Mouse (Mus musculus) retina, embryonic 14.5 days (tissue): ENCODE data around the gene Lrrc3c.

Experiments used
- DNase-seq: peaks from one replicate; pipeline ENCODE4 v3.0.0-alpha.2; 2015; ENCODE audit warnings: low spot score

Gene Lrrc3c

DNA sequence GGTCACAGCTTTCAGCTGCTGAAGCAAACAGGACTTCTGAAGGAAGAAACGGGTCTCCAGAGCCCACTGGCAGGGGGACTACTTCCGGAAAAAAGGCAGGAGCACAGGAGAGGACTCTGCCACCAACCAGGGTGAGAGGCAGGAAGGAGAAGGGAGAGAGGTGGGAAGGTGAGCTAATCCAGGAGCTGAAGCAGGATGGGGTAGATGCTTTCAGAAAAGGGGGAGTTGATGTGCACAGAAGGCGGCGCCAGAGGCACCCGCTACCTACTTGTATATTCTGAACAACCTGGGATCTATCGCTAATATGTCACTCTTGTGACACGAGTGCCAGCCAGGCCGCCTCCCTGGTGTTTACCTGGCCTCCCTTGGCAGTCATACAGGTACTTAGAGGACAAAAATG is at the start of gene Lrrc3c:
Gene Lrrc3c (plus strand): TSS at position 301 of the 400 bp plus-strand sequence.
- DNase-seq, result no peak

DNA sequence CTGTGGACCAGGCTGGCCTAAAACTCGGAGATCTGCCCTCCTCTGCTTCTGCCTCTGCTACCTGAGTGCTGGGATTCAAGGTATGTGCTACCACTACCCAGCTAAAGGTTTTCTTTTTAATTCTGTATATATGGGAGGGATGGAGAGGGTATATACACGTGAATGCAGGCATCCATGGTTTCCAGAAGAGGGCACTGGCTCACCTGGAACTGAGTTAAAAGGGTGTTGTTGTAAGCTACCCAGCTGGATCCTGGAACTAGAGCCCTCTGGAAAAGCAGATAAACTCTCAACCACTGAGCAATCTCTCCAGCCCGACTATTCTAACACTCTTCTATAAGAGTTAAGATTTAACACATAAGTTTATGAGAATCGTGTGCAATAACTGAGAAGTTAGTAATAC is 48.7 kb upstream of the Lrrc3c start:
- no peak for DNase-seq

GRCm38 (mm10) chr11:98550311-98550974 is 47.6 kb upstream of the Lrrc3c start:
- DNase-seq, result no peak

GRCm38 (mm10) chr11:98550975-98551828 is 46.9 kb upstream of the Lrrc3c start, which contains the start of gene Zpbp2:
Gene Zpbp2, plus strand, starts transcription at chr11:98551097.
- DNase-seq, result peak; percentile 96

DNA sequence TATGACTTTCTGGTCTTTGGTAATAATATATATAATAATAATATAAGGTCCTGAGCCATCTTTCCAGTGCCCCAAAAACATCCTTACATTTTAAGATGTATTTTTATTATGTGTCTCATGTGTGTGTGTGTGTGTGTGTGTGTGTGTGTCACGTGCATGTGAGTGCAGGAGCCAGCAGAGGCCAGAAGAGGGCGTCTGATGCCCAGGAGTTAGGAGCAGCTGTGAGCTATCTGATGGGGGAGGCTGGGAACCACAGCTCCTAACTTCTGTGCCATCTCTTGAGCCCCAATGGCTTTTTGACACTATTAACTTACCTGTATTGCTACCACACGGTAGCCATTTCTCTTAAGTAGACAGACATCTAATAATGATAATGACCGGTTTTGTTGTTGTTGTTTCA is 44.1 kb upstream of the Lrrc3c start:
- no peak for DNase-seq

DNA sequence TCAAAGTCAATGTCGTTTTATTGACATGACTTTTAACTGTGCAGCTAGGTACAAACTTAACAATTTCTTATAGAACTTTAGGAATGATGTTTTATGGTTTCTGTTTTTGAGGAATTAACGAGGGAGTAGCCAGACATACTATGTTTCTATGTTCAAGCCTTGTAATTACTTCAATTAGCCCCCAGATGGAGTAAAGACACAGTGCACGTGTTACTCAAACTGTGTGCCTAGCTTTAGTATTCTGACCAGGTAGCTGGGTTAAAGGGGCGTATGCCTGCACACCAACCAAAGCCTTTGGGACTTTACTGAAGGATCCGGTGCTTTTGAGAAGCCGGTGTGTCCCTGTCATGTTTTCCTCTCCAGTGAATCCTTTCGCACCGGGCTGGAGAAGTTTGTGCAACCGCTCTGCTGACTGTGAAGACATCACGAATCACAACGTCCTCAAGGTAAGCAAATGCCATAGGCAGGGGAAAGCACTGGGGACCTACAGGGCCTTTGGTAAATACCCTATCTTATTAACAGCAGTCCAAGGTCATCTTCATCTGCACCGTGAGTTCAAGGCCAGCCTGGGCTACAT is 42.9 kb upstream of the Lrrc3c start:
- DNase-seq, result no peak

DNA sequence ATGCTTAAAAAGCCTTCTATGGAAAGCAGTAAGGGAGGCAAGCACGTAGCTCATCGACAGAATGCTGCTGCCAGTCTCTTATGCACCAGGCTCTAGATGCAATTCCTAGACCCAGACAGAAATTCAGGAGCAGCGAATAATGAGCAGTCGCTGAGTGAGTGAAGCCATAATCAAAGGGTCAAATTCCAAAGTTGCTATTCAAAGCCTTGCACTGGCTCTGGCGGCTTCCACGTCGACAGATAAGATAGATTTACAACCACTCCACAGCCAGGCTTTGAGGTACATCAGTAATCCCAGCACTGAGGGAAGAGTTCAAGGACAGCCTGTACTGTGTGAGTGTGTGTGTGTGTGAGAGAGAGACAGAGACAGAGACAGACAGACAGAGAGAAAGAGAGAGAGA is 37.1 kb upstream of the Lrrc3c start:
- DNase-seq, result no peak

GRCm38 (mm10) chr11:98563025-98563424 is 35.1 kb upstream of the Lrrc3c start:
- DNase-seq, result no peak

- DNase-seq, result no peak
These were observed 34.1 kb upstream of the Lrrc3c start for GRCm38 (mm10) chr11:98563921-98564414.

DNA sequence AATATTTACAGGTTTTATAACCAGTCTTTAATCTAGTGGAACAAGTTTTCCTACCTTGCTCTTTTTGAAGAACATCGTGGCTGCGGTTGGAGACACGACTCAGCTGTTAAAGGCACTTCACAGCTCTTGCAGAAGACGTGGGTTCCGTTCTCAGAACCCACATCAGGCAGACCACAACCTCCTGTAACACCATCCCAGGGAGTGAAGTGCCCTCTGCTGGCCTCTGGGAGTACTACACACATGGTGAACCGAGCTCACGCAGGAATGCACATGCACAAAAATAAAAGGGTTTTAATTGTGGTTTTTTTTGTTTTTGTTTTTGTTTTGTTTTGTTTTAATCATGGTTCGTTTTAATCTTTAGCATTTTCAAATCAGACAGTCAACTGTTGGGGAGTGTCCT is 29.8 kb upstream of the Lrrc3c start:
- DNase-seq, result no peak

DNA sequence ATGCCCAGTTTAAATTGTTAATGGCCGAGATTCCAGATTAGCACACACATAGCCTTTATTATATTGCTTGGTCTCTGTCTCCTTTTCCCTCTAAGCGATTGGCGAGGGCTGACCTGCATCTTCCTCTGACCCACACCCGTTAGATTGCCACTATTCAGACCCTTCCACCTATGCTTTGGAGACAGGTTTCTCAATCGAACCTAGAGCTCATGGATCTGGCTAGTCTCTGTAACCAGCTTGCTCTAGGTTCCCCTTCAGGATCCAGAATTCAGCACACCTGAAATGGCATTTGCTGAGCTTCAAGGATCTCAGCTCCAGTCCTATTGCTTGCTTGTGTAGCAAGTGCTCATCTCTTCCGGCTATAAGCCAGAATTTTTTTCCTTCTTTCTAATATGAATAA is 28.6 kb upstream of the Lrrc3c start:
- no peak for DNase-seq

DNA sequence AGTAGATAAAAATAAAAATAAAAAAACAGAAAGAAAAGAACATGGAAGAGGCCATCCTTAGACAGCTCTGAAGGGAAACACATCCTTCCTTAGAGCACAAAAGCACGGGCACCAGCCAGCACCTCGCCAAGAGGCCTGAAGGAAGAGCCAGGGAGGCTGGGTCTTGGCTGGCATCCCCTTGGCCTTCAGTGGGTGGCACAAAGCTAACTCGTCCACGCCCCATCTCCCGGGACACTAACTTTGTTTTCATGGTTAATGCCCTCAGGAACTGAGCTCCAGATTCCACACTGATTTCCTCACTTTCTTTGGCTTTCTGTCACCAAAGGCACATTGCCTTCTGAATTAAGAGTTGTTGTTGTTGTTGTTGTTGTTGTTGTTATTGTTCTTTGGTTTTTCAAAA is 20.3 kb upstream of the Lrrc3c start:
- DNase-seq, result no peak

- no peak for DNase-seq
These were observed 17.6 kb upstream of the Lrrc3c start for GRCm38 (mm10) chr11:98580301-98581121.

GRCm38 (mm10) chr11:98581286-98582029 is 16.6 kb upstream of the Lrrc3c start:
- no peak for DNase-seq

DNA sequence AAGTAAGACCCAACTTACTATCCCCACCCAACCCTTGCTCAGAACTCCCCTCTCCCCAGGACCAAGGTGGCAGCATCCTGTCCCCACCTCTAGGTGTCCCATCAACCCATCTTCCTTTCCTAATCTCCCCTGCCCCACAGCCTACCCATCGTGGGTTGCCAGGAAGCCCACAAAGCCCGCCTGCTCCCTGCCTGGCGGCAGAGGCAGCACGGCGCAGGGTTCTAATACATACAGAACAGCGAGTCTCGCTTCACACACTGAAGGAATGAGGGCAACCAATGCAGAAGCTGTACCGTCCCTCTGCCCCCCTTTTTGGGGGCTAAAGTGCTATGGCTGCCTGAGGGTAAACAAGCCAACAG is 16.1 kb upstream of the Lrrc3c start:
- DNase-seq, result no peak

DNA sequence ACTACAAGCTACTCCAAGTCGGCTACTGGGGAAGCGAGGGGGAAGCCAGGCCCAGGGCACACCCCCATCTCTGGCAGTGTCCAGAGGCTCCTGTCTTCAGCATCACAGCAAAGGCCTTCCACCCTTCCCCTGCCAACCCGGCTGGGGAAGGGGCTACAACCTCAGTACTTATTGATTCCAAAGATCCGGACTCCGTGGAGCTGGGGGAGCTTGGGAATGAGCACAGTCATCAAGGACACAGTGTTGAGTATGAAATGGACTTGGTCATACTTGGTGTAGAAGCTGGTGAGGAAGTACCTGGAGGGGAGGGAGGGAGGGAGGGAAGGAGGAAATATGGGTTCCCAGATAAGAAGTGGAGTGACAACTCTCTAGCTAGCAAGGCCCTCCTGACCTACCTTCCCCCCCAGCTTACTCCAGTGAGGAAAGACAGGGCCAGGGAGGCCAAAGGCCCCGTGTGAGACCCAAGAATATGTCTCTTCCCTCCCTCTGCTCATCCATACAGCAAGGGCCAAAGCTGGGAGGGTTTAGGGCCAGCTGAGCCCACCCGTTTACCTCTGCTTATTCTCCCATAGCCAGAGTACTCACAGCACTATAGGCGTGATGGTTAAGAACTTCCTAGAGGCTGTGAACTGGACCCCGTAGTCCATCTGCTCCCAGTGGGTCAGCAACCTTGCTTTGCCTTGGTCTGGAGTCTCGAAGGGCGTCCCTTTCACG is 15.4 kb upstream of the Lrrc3c start:
- DNase-seq, result no peak

- DNase-seq, result no peak
These were observed 14.9 kb upstream of the Lrrc3c start for GRCm38 (mm10) chr11:98583265-98583552.

DNA sequence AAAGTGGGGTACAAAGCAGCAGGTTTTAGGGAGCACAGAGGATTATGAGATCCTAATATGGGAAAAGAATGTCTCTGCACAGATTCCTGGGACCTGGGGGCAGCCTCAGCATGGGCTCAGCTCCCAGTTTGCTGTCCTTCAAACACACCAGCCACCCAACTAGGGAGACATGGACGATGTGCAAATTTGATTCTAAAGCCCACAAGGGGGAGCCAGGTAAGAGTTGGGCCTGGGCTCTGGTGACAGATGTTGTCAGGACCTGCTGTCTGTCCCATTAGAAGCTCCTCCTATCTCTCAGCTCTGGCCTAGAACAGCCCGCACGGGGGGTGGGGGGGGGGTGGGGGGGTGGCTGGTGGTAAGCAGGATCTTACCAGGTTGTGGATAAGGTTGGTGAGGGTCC is 14.5 kb upstream of the Lrrc3c start:
- no peak for DNase-seq

DNA sequence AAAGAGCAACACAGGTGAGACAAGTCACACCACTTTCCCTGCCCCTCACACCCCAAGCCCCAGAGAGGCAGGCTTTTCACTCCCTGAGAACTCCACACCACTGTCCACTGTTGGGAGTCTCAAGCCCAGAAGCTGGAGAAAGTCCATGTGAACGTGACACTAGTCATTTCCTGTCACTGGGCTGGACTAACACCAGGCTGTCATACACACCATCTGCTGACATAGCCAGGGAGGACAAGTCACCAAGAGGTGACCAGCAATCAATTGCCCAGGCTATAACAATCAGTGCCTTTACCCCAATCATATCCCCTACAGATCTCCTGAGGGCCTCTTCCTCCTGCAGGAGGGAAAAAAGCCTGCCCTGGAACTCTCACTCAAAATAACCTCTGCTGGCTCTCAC is 13.9 kb upstream of the Lrrc3c start:
- DNase-seq, result no peak

DNA sequence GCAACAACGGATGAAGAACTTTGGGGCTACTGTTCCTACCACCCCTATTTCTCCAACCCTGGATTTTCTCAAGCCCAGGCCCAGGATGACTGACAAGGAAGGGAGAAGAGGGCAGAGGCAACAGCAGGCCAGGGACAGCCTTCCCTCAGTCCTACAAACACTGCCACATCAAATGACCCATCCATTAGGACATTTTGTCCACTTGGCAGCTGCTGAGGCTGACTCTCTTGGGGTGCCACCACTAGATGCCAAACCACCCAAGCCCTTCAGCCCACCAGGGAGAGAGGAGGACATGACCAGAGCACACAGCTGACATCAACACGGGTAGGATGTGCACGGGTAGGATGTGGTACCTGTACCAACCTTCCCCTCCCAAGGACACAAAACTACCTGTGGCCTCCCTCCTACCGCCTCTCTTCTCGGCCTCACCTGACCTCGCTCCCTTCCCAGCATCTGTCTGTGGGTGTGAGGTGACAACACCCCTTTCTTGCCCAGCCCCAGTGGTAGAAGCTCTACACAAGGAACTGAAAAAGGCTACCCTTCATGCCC is 13.4 kb upstream of the Lrrc3c start:
- DNase-seq, result no peak
